Mouse (Mus musculus) midbrain, postnatal 0 days (tissue): Measurements from ENCODE around the gene Arhgap18. TPM values are rescaled to one million over a fixed set of nuclear protein-coding genes. Genes with fewer than 3 reads are reported as not detected.

ENCODE experiments used
- ATAC-seq: fragments of 200-750 bp; cut with Nextera tagmentation; 2 replicates; pipeline ENCODE4 v1.8.0; 2017; ENCODE audit warnings: moderate number of reproducible peaks, mild to moderate bottlenecking, moderate TSS enrichment, moderate library complexity; ENCODE audit not compliant: low FRiP score
- DNase-seq: peaks from one replicate; pipeline ENCODE4 v3.0.0-alpha.2; 2015; ENCODE audit warnings: low spot score
- H3K27ac ChIP-seq: fragments of 300-500 bp; sonication (generic); 2 replicates; pipeline ENCODE4 v1.5.1; 2014; ENCODE audit warnings: low read depth, mild to moderate bottlenecking, low read length, mixed read lengths
- H3K27me3 ChIP-seq: fragments of 300-500 bp; sonication (generic); 2 replicates; pipeline ENCODE4 v1.6.1; 2014; ENCODE audit warnings: low read length, control low read depth, mixed read lengths; ENCODE audit not compliant: insufficient read depth
- H3K36me3 ChIP-seq: fragments of 300-500 bp; sonication (generic); 2 replicates; pipeline ENCODE4 v1.6.1; 2014; ENCODE audit warnings: low read length, control low read depth, mixed read lengths; ENCODE audit not compliant: insufficient read depth
- H3K4me1 ChIP-seq: fragments of 300-500 bp; sonication (generic); 2 replicates; pipeline ENCODE4 v1.6.1; 2014; ENCODE audit warnings: mild to moderate bottlenecking, control low read depth, antibody characterized with exemption, low read length, mixed read lengths; ENCODE audit not compliant: insufficient read depth
- H3K4me2 ChIP-seq: fragments of 300-500 bp; sonication (generic); 2 replicates; pipeline ENCODE4 v1.6.1; 2014; ENCODE audit warnings: low read depth, mild to moderate bottlenecking, low read length, mixed read lengths; ENCODE audit not compliant: poor library complexity, severe bottlenecking
- H3K4me3 ChIP-seq: fragments of 300-500 bp; sonication (generic); 2 replicates; pipeline ENCODE4 v1.5.1; 2014; ENCODE audit warnings: low read depth, mild to moderate bottlenecking, low read length, moderate library complexity
- H3K9ac ChIP-seq: fragments of 300-500 bp; sonication (generic); replicated peaks from 2 replicates; pipeline ENCODE4 v1.6.1; 2014; ENCODE audit warnings: mild to moderate bottlenecking, low read length, moderate library complexity, mixed read lengths; ENCODE audit not compliant: poor library complexity, severe bottlenecking
- H3K9me3 ChIP-seq: fragments of 300-500 bp; sonication (generic); 2 replicates; pipeline ENCODE4 v1.6.1; 2016; ENCODE audit warnings: low read length, control low read depth
- CTCF ChIP-seq: IDR thresholded peaks from 2 replicates; pipeline ENCODE4 v1.5.1; 2016; ENCODE audit warnings: antibody characterized with exemption, mild to moderate bottlenecking
- WGBS: fragments of 180-500 bp; shearing (Covaris S2); extraction: QIAGEN DNeasy Blood & Tissue Kit; methylation state at CpG from one replicate; pipeline ENCODE4 v1.1.7; 2014; 5-methylcytosine and 5-hydroxymethylcytosine counted together
- polyA plus RNA-seq: library from polyadenylated mRNA; unstranded; fragments of >200 nt; fragmentation: Nextera tagmentation; extraction: Ambion mirVana; gene quantifications from 2 replicates; pipeline ENCODE4 v1.2.1, GENCODE M21; 2015
- total RNA-seq: library from RNA; depleted of rRNA; stranded (reverse); fragments of >200 nt; gene quantifications from 2 replicates; pipeline ENCODE4 v1.2.3, GENCODE M21; 2014

Gene Arhgap18
- total and polyA plus RNA-seq, 2 experiments from 2014 or later = 8.7 to 9.8 TPM

DNA sequence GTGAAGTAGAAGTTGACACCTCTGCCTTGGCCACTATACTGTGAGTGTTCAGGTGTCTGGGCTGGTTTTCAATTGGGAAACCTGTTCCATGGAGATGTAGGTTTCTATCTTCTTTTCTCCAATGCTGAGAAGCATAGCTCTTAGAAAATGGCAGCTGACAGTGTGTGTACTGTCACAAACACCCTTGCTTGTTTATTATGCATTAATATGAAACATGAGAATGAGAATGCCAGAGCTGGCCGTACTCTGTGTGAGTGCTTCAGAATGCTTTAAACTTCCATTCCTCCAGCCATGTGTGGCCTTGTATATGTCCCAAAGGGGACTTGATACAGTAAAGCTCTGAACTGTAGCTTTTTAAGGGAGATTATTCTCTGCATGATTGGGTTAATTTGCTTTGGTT, 110.8 kb downstream of the Arhgap18 start:
- WGBS = 63% methylated on average over 1 of the region's 1 CpGs
- no peak for TF ChIP-seq CTCF
- H3K4me2 ChIP-seq = no peak overlapping the region
- no peaks in the 10 kb centered on the region for H3K9me3 ChIP-seq
- no peak overlapping the region for H3K4me3 ChIP-seq
- H3K9ac ChIP-seq = no peak overlapping the region
- H3K27me3 ChIP-seq = no peaks in the 10 kb centered on the region
- no peak overlapping the region for H3K27ac ChIP-seq
- no peaks in the 10 kb centered on the region for H3K36me3 ChIP-seq
- no peaks in the 10 kb centered on the region for H3K4me1 ChIP-seq
- DNase-seq (no peak), ATAC-seq (no peak)

DNA sequence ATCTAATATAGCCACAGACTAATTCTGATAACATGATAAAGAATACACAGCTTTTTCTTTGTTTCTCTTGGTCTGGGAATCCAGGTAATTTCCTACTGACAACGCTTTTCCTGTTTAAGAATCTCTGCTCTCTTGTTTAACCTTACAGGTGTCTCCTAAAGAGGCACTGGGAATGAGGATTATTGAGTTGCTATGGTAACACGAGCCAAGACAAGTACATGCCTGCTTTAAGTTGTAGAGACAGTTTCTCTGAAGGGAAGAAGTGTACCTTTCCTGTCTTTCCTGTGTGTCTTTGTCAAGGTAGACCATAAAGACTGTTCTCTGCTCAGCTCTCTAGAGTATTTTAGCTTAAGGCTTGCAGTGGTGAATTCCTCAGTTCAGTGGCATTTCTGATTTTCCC, 117.6 kb downstream of the Arhgap18 start:
- H3K9ac ChIP-seq = no peak overlapping the region
- no peak for TF ChIP-seq CTCF
- H3K4me1 ChIP-seq = no peaks in the 10 kb centered on the region
- H3K27ac ChIP-seq = peak overlapping the region; percentile 19; the same call in 1 of the 2 replicates
- no peak overlapping the region for H3K4me3 ChIP-seq
- 31% methylated on average over 2 of the region's 2 CpGs for WGBS
- ATAC-seq (no peak), DNase-seq (peak; percentile 35)
- H3K9me3 ChIP-seq = no peaks in the 10 kb centered on the region
- H3K36me3 ChIP-seq = no peaks in the 10 kb centered on the region
- no peaks in the 10 kb centered on the region for H3K27me3 ChIP-seq
- no peak overlapping the region for H3K4me2 ChIP-seq

DNA sequence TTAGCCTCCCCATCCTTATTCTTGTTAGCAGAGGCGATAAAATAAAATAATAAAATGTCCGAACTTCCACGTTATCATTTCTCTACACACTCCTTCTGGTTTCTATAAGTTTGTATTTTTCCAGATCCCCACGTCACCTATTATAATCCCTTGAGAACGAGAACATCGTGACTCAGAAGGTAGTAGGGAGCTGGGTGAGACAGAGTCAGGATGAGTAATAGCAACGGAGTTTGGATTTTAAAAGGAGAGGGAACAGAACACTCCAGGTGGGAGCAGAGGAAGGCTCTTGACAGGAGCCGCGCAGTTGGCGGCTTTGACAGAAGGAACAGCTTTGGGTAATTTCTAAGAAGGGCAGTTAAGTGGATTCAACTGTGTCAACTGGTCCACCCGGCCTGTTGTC, 124.1 kb downstream of the Arhgap18 start:
- no peaks in the 10 kb centered on the region for H3K36me3 ChIP-seq
- no peak for DNase-seq
- no peak overlapping the region for H3K4me3 ChIP-seq
- TF ChIP-seq CTCF = no peak
- H3K27ac ChIP-seq = no peak overlapping the region
- 83% methylated on average over 11 of the region's 11 CpGs for WGBS
- H3K4me1 ChIP-seq = no peaks in the 10 kb centered on the region
- no peak for ATAC-seq
- H3K9me3 ChIP-seq = no peaks in the 10 kb centered on the region
- no peak overlapping the region for H3K4me2 ChIP-seq
- no peak overlapping the region for H3K9ac ChIP-seq
- no peaks in the 10 kb centered on the region for H3K27me3 ChIP-seq

DNA sequence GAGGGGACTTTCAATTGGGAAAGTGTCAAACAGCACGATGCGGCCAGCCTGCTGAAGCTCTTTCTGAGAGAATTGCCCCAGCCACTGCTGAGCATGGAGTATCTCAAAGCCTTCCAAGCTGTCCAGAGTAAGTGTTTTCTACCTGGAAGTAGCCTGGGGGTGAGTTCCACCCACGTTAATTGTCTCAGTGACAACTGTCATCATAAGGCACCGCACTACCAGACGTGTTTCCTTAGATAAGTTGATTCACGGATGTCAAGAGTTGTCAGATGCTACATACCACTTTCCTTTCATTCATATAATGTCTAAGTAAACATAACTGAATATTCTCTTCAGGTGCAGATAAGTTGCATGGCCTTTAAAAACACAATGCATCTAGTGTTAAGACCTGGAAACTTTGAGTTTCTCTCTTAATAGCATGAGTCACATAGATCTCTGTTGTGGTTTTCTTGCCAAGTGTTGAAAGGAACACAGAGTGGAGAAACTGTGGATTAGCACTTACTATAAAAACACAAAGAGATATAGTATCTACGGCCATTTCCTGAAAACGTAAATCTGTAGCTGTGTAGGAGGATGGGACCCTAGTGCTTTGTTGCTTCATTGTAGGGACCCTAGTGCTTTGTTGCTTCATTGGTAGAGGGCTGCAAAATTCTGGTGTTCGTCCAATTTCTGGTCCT, 125.8 kb downstream of the Arhgap18 start:
- no peaks in the 10 kb centered on the region for H3K27me3 ChIP-seq
- no peak overlapping the region for H3K27ac ChIP-seq
- H3K4me3 ChIP-seq = no peak overlapping the region
- H3K4me2 ChIP-seq = no peak overlapping the region
- H3K36me3 ChIP-seq = no peaks in the 10 kb centered on the region
- H3K4me1 ChIP-seq = no peaks in the 10 kb centered on the region
- no peaks in the 10 kb centered on the region for H3K9me3 ChIP-seq
- no peak for TF ChIP-seq CTCF
- DNase-seq (no peak), ATAC-seq (no peak)
- 82% methylated on average over 9 of the region's 9 CpGs for WGBS
- H3K9ac ChIP-seq = no peak overlapping the region

DNA sequence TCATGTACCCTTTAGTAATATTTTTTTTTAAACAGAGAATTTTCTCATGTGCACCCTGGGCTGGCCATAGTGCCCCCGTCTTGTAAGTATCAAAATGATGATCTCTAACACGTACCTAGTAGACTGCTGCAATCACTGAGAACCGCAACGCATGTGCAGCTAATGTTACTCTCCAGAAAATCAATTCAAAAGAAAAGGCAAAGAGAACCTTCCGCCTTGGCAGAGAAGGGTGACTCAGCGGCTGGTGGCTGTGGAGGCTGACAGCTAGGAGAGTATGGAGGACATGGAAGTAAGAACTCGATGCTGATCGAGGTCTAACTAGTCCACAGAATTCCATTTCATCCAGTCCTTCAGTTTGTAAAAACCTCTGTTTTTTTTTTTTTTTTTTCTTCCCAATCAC, 131.7 kb downstream of the Arhgap18 start:
- H3K4me1 ChIP-seq = no peaks in the 10 kb centered on the region
- TF ChIP-seq CTCF = no peak
- no peak overlapping the region for H3K9ac ChIP-seq
- no peaks in the 10 kb centered on the region for H3K36me3 ChIP-seq
- no peaks in the 10 kb centered on the region for H3K9me3 ChIP-seq
- H3K4me2 ChIP-seq = no peak overlapping the region
- H3K27ac ChIP-seq = no peak overlapping the region
- 68% methylated on average over 8 of the region's 8 CpGs for WGBS
- ATAC-seq (no peak), DNase-seq (no peak)
- no peaks in the 10 kb centered on the region for H3K27me3 ChIP-seq
- H3K4me3 ChIP-seq = no peak overlapping the region

- Histone ChIP-seq H3K4me2 (no peak overlapping the region), H3K27ac (no peak overlapping the region), H3K4me3 (no peak overlapping the region), H3K27me3 (no peaks in the 10 kb centered on the region), H3K4me1 (no peaks in the 10 kb centered on the region), H3K36me3 (no peaks in the 10 kb centered on the region), H3K9me3 (no peaks in the 10 kb centered on the region), H3K9ac (no peak overlapping the region)
- TF ChIP-seq CTCF = no peak
- ATAC-seq = no peak
- no peak for DNase-seq
- 24% methylated on average over 6 of the region's 6 CpGs for WGBS
Observed at GRCm38 (mm10) chr10:26889226-26889625, 136.0 kb downstream of the Arhgap18 start.
